Mouse (Mus musculus) left cerebral cortex, adult 2 months (tissue): ENCODE measurements around the gene Ano8. TPM values are rescaled to one million over a fixed set of nuclear protein-coding genes. Genes with fewer than 3 reads are reported as not detected.

Experiments used
- DNase-seq, 2 experiments: peaks; one replicate each; pipeline ENCODE4 v3.0.0; 2021 to 2022; ENCODE audit warnings: low spot score in 2 of 2, mixed read lengths in 1 of 2; ENCODE audit errors: extremely low spot score in 1 of 2
- H3K27ac ChIP-seq: fragments of 200-600 bp; 2 replicates; pipeline ENCODE4 v1.8.1; 2022
- H3K4me3 ChIP-seq: fragments of 200-600 bp; 2 replicates; pipeline ENCODE4 v1.8.1; 2022
- CTCF ChIP-seq: fragments of 200-600 bp; IDR thresholded peaks from 2 replicates; pipeline ENCODE4 v1.8.1; 2022; ENCODE audit warnings: antibody characterized with exemption, mild to moderate bottlenecking, moderate library complexity
- intact Hi-C: fragments of 180-260 bp; cut with DNase I; formaldehyde crosslinking; loops from one replicate; pipeline ENCODE4 v1.15.1; 2025
- total RNA-seq, 2 experiments: library from RNA; stranded (reverse); gene quantifications; 2 replicates each; pipeline ENCODE4 v1.2.3; 2021

Ano8 gene
- total RNA-seq, 2 experiments from 2014 or later = 62.5 to 64.0 TPM

DNA sequence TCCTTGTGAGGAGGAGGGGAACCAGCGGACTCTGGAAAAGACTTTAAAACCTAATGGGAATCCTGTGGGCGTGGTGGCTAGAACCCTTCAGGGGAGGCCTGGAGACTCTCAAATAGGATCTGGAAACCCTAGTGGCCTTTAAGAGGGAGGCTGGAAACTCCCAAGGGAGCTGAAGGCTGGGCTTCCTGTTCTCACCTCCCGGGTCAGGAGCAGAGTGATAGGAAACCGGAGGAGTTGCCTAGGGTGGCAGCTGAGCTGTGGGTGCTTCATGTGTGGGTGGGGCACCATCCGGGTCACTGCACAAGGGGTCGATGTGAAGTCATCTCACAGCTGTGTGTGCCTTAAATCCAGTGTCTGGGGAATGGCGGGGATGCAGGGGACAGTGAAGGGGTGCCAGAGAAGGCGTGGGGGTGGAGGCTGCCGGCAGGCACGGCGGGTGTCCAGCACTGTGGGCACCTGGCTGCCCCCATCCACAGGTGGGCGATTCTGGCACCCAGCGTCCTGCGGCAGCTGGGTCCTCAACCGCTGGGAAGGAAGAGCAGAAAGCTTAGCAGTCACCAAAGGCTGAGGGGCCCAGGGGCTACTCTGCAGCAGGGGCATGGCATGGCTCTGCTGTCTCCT is 12.2 kb upstream of the Ano8 start:
- Histone ChIP-seq H3K4me3 (no peak overlapping the region), H3K27ac (no peak overlapping the region)
- DNase-seq = no peak
- TF ChIP-seq CTCF = no peak
- intact Hi-C loops = no loop called here

DNA sequence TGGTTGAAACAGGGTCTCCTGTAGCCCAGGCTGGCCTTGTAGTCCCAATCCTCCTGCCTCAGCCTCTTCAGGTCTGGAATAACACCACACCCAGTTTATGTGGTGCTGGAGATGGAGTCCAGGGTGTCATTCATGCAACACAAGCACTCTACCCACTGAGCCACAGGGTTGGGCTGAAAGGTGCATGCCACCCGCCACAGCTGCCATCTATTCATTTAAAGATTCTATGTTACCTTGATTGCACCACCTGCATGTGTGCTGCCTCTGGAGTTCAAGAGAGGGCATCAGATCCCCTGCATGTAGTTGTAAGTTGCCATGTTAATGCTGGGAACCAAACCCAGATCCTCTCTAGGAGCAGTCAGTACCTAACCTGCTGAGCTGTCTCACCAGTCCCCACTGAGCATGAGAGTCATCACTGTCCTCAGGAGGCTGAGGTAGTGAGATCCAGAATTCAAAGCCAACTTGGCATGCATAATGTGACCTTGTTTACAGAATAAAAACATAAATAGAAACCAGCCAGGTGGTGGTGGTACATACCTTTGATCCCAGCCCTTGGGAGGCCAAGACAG is 11.4 kb upstream of the Ano8 start:
- H3K27ac ChIP-seq = no peak overlapping the region
- no peak for TF ChIP-seq CTCF
- intact Hi-C loops = no loop called here
- no peak overlapping the region for H3K4me3 ChIP-seq
- DNase-seq = no peak

- intact Hi-C loops = no loop called here
- H3K4me3 ChIP-seq = no peak overlapping the region
- H3K27ac ChIP-seq = peak overlapping the region; percentile 36; the same call in 1 of the 2 replicates
- peak; percentile 6 for TF ChIP-seq CTCF
- DNase-seq = peak in 1 of 2 experiments; percentile 47
These were observed 10.7 kb upstream of the Ano8 start for GRCm38 (mm10) chr8:71496481-71496880.

DNA sequence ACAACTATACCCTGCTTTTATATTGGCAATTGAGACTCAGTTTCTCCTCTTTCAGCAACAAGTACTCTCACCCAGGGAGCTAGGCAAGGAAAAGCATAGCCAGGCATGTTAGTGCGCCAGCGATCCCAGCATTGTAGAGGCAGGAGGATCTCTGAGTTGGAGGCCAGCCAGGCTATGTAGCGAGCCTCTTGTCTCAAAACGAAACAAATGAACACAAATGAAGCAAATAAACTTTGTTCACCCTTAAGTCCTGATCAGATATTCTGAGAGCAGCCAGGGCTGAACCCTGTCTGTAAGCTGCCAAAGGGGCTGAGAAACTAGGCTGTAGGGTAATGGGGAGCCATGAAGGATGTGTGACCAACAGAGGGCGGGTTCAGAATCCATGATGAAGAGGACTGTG is 10.0 kb upstream of the Ano8 start:
- H3K4me3 ChIP-seq = no peak overlapping the region
- no peak for TF ChIP-seq CTCF
- no peak overlapping the region for H3K27ac ChIP-seq
- no peak for DNase-seq
- intact Hi-C loops = loop anchor here (1.0 kb wide), 1 partner anchor 25 kb away; no protein-coding TSS in a partner anchor

GRCm38 (mm10) chr8:71495039-71495438 is 9.3 kb upstream of the Ano8 start:
- no peak overlapping the region for H3K27ac ChIP-seq
- H3K4me3 ChIP-seq = no peak overlapping the region
- peak; percentile 76 for TF ChIP-seq CTCF
- intact Hi-C loops = loop anchor here (1.0 kb wide), 1 partner anchor 26 kb away; no protein-coding TSS in a partner anchor
- peak; percentile 73 to 81 for DNase-seq

DNA sequence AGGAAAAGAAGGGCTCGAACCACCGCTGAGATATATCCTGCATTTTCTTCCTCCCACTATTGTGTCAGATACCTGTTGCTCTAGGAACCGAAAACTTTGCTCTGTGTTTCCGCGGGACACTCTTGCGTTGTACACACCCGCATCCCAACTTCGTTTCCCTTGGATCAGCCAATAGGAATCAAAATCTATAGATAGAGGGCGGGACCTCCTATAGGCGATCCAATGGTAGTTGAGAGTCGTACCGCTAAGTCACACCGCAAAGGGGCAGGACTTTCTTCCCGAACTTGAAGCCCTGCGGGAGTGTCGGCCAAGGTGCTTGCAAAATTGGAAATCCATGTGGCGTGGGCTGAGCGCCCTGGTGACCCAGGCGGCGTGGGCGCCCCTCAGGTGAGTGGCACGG is 2.7 kb upstream of the Ano8 start:
- peak; percentile 77 to 85 for DNase-seq
- TF ChIP-seq CTCF = no peak; the same call in 1 of the 2 replicates
- peak overlapping the region; percentile 60 for H3K4me3 ChIP-seq
- peak overlapping the region; percentile 69 for H3K27ac ChIP-seq
- intact Hi-C loops = no loop called here

DNA sequence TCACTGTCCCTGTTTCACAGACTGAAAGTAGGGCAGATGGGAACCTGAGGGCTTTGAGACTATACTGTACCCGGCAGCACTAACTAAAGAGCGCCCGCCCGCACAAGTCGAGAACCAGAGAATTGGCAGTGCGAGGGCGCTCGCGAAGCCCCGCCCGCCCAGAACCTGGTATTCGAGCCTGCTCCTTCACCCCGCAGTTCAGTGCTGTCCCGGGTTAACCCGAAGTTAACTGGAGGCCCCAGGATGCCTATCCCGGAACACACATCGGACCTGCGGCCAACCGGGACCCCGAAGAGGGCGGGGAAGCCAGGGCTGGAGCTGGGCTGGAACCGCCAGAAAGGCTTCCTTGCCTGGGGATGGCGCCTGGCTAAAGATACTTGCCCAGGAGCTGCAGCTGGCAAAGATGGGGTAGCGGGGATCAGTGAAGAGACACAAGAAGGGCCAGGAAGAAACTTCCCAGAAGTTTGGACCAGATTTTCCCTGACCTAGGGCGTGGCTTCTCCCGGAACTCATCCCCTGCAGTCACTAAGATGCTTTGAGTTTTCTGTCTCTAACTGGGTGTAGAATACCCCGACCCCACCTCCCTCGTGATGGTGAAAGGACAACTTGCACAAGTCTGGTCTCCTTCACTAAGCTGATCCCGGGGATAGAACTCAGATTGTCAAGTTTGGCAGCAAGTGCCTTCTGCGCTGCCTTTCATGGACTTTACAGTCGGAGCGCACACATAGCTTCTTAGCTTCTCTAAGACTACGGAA is 2.1 kb upstream of the Ano8 start, which contains the start of gene Gtpbp3:
Gtpbp3 (plus strand) TSS at position 413 of the 755 bp plus-strand sequence.
- intact Hi-C loops = no loop called here

DNA sequence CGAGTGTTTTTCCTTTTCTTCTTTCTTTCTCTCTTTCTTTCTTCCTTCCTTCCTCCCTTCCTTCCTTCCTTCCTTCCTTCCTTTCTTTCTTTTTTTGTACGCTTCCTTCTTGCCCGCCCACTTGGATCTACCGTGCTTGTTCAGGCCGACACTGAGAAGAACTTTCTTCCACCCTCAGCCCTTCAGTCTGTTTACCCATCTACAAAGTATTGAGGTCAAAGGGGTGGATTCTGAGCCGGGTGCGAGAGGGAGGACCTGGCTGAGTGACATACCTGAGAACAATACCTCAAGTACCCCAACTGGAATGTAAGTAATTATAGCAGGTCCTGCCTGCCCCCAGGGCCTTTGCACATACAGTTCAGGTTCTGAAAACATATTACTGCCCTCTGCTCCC is 370 bp upstream of the Ano8 start:
- no peak for TF ChIP-seq CTCF
- DNase-seq = no peak
- peak overlapping the region; percentile 73 for H3K4me3 ChIP-seq
- peak overlapping the region; percentile 85 for H3K27ac ChIP-seq
- intact Hi-C loops = no loop called here

More for the DNA sequence above, 2.1 kb upstream of the Ano8 start, which contains the start of gene Gtpbp3:
- H3K27ac ChIP-seq = peak within 1 kb of the TSS; percentile 80
- TF ChIP-seq CTCF = no peak
- H3K4me3 ChIP-seq = peak within 1 kb of the TSS; percentile 60
- peak; percentile 77 for DNase-seq

GRCm38 (mm10) chr8:71484736-71485135 is 1.0 kb downstream of the Ano8 start:
- intact Hi-C loops = loop anchor here (1.0 kb wide), 1 partner anchor 20 kb away; the partner anchor contains the start of gene Mrpl34
- Histone ChIP-seq H3K27ac (no peak overlapping the region), H3K4me3 (peak overlapping the region; percentile 73)
- no peak for TF ChIP-seq CTCF
- DNase-seq = no peak

DNA sequence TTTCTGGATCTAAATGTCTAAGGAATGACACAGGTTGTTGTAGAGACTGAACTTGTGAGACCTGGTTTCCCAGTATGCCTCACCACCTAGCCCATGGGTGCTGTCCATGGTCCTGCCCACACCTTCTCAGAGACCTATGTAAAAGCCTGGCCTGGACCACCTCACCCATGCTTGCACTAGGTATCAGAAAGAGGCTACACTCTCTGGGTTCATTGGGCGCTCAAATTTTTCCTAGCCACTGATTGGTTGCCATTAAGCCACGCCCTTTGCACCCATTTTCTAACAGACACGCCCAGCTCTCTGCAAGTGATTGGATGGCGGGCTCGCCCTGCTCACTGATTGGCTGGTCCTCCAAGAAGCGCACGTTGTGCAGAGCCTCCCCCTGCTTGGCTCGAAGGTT is 1.8 kb downstream of the Ano8 start:
- DNase-seq = no peak
- intact Hi-C loops = no loop called here
- no peak for TF ChIP-seq CTCF
- Histone ChIP-seq H3K27ac (no peak overlapping the region), H3K4me3 (no peak overlapping the region)

GRCm38 (mm10) chr8:71478943-71479342 is 6.8 kb downstream of the Ano8 start:
- TF ChIP-seq CTCF = no peak
- no peak overlapping the region for H3K27ac ChIP-seq
- intact Hi-C loops = no loop called here
- no peak for DNase-seq
- H3K4me3 ChIP-seq = no peak overlapping the region
